Mouse (Mus musculus): ENCODE results near the gene Oasl2. TPM values are rescaled to one million over a fixed set of nuclear protein-coding genes. Genes with fewer than 3 reads are reported as not detected.
"Not testable (repeated sequence)": the region's sequence is repeated elsewhere in the genome, so short reads cannot be mapped to it uniquely, and the experiment has no call there.

The Oasl2 gene
- polyA plus RNA-seq, 1 experiment: 2.1 TPM

GRCm38 (mm10) chr5:114935838-114936237, 39.1 kb downstream of the Oasl2 start:
- H3K4me3 ChIP-seq: no peak overlapping the region
- TF ChIP-seq SRF (IDR thresholded peaks at IDR 0.05; ENCODE audit: control insufficient read depth, insufficient read length, low read depth): no peak
- TF ChIP-seq MYOD1 (IDR thresholded peaks at IDR 0.05; ENCODE audit: control insufficient read depth in 1 of 3, insufficient read length in 2 of 3, low read depth in 2 of 3): no peak
- TF ChIP-seq MYOG (IDR thresholded peaks at IDR 0.05; ENCODE audit: control insufficient read depth in 1 of 3, insufficient read depth in 1 of 3, insufficient read length in 2 of 3, low read depth in 2 of 3): no peak
- no peak for TF ChIP-seq E2F4 (IDR thresholded peaks at IDR 0.05; ENCODE audit: insufficient read depth)

GRCm38 (mm10) chr5:114941138-114941537, 44.4 kb downstream of the Oasl2 start:
- H3K4me2 ChIP-seq (ENCODE audit: low read depth): peak overlapping the region; percentile 93

More at GRCm38 (mm10) chr5:114935838-114936237, 39.1 kb downstream of the Oasl2 start:
- no peak overlapping the region for H3K4me2 ChIP-seq (ENCODE audit: low read depth)
- H3K27me3 ChIP-seq (ENCODE audit: control insufficient read depth, insufficient read depth, insufficient read length): no peaks in the 10 kb centered on the region
- H3K36me3 ChIP-seq (ENCODE audit: control insufficient read depth, insufficient read depth): no peaks in the 10 kb centered on the region
- no peak overlapping the region for H3ac ChIP-seq (ENCODE audit: control insufficient read depth, insufficient read length)
- H3K79me2 ChIP-seq (ENCODE audit: control insufficient read depth, insufficient read depth): no peaks in the 10 kb centered on the region

GRCm38 (mm10) chr5:114942074-114942765, 45.5 kb downstream of the Oasl2 start, which contains the start of gene 2210016L21Rik:
Gene 2210016L21Rik (plus strand): TSS chr5:114942158.
- H3K4me2 ChIP-seq (ENCODE audit: low read depth): peak within 1 kb of the TSS; percentile 93

More at GRCm38 (mm10) chr5:114941138-114941537, 44.4 kb downstream of the Oasl2 start:
- not testable (repeated sequence) for H3K36me3 ChIP-seq (ENCODE audit: control insufficient read depth, insufficient read depth); H3K27me3 ChIP-seq (ENCODE audit: control insufficient read depth, insufficient read depth, insufficient read length); H3ac ChIP-seq (ENCODE audit: control insufficient read depth, insufficient read length)
- H3K4me3 ChIP-seq: peak overlapping the region; percentile 66
- H3K79me2 ChIP-seq (ENCODE audit: control insufficient read depth, insufficient read depth): peaks cover 12% of the 10 kb centered on the region

GRCm38 (mm10) chr5:114942766-114943130, 46.0 kb downstream of the Oasl2 start:
- Histone ChIP-seq H3K79me2 (ENCODE audit: control insufficient read depth, insufficient read depth) (peaks cover 12% of the 10 kb centered on the region), H3K27me3 (ENCODE audit: control insufficient read depth, insufficient read depth, insufficient read length) (no peaks in the 10 kb centered on the region), H3ac (ENCODE audit: control insufficient read depth, insufficient read length) (peak overlapping the region; percentile 59), H3K4me3 (peak overlapping the region; percentile 66), H3K36me3 (ENCODE audit: control insufficient read depth, insufficient read depth) (peaks cover 5% of the 10 kb centered on the region), H3K4me2 (ENCODE audit: low read depth) (peak overlapping the region; percentile 70)
- no peak for TF ChIP-seq CEBPB (IDR thresholded peaks at IDR 0.05; ENCODE audit: insufficient read depth, poor library complexity, severe bottlenecking)
- no peak for TF ChIP-seq POLR2AphosphoS2 (IDR thresholded peaks at IDR 0.05; ENCODE audit: insufficient read length, low read depth)
- TF ChIP-seq USF1 (IDR thresholded peaks at IDR 0.05; ENCODE audit: low read depth): peak; percentile 60
- no peak for TF ChIP-seq TCF3 (IDR thresholded peaks at IDR 0.05; ENCODE audit: insufficient read length, low read depth)

More at GRCm38 (mm10) chr5:114942074-114942765, 45.5 kb downstream of the Oasl2 start, which contains the start of gene 2210016L21Rik:
- Histone ChIP-seq H3K27me3 (ENCODE audit: control insufficient read depth, insufficient read depth, insufficient read length) (no peaks in the 10 kb centered on the region), H3ac (ENCODE audit: control insufficient read depth, insufficient read length) (peak within 1 kb of the TSS; percentile 59), H3K79me2 (ENCODE audit: control insufficient read depth, insufficient read depth) (peaks cover 12% of the 10 kb centered on the region), H3K36me3 (ENCODE audit: control insufficient read depth, insufficient read depth) (peaks cover 5% of the 10 kb centered on the region), H3K4me3 (peak within 1 kb of the TSS; percentile 66)
- peak; percentile 99 for TF ChIP-seq USF1 (IDR thresholded peaks at IDR 0.05; ENCODE audit: low read depth)
- peak; percentile 88 for TF ChIP-seq POLR2A (IDR thresholded peaks at IDR 0.05; ENCODE audit: insufficient read length, low read depth)
- TF ChIP-seq CEBPB (IDR thresholded peaks at IDR 0.05; ENCODE audit: insufficient read depth, poor library complexity, severe bottlenecking): no peak
- no peak for TF ChIP-seq TCF3 (IDR thresholded peaks at IDR 0.05; ENCODE audit: insufficient read length, low read depth)
- peak; percentile 26 for TF ChIP-seq SRF (IDR thresholded peaks at IDR 0.05; ENCODE audit: control insufficient read depth, insufficient read length, low read depth)
- TF ChIP-seq REST (IDR thresholded peaks at IDR 0.05; ENCODE audit: insufficient read depth, insufficient read length): no peak
- TF ChIP-seq POLR2AphosphoS2 (IDR thresholded peaks at IDR 0.05; ENCODE audit: insufficient read length, low read depth): peak; percentile 80
- TF ChIP-seq MYOG (IDR thresholded peaks at IDR 0.05; ENCODE audit: control insufficient read depth in 1 of 3, insufficient read depth in 1 of 3, insufficient read length in 2 of 3, low read depth in 2 of 3): no peak

- no peak overlapping the region for H3K4me3 ChIP-seq
- peaks cover 5% of the 10 kb centered on the region for H3K36me3 ChIP-seq (ENCODE audit: control insufficient read depth, insufficient read depth)
- no peaks in the 10 kb centered on the region for H3K27me3 ChIP-seq (ENCODE audit: control insufficient read depth, insufficient read depth, insufficient read length)
- no peak overlapping the region for H3K4me2 ChIP-seq (ENCODE audit: low read depth)
- H3K79me2 ChIP-seq (ENCODE audit: control insufficient read depth, insufficient read depth): peaks cover 12% of the 10 kb centered on the region
- TF ChIP-seq REST (IDR thresholded peaks at IDR 0.05; ENCODE audit: insufficient read depth, insufficient read length) (no peak), USF1 (IDR thresholded peaks at IDR 0.05; ENCODE audit: low read depth) (no peak), MYOG (IDR thresholded peaks at IDR 0.05; ENCODE audit: control insufficient read depth in 1 of 3, insufficient read depth in 1 of 3, insufficient read length in 2 of 3, low read depth in 2 of 3) (no peak), TCF3 (IDR thresholded peaks at IDR 0.05; ENCODE audit: insufficient read length, low read depth) (no peak), E2F4 (IDR thresholded peaks at IDR 0.05; ENCODE audit: insufficient read depth) (no peak), MYOD1 (IDR thresholded peaks at IDR 0.05; ENCODE audit: control insufficient read depth in 1 of 3, insufficient read length in 2 of 3, low read depth in 2 of 3) (no peak), CEBPB (IDR thresholded peaks at IDR 0.05; ENCODE audit: insufficient read depth, poor library complexity, severe bottlenecking) (no peak), POLR2AphosphoS2 (IDR thresholded peaks at IDR 0.05; ENCODE audit: insufficient read length, low read depth) (no peak), MAX (IDR thresholded peaks at IDR 0.05; ENCODE audit: low read depth) (no peak), SRF (IDR thresholded peaks at IDR 0.05; ENCODE audit: control insufficient read depth, insufficient read length, low read depth) (no peak), TCF12 (IDR thresholded peaks at IDR 0.05; ENCODE audit: insufficient read depth, poor library complexity, severe bottlenecking) (no peak), POLR2A (IDR thresholded peaks at IDR 0.05; ENCODE audit: insufficient read length, low read depth) (no peak)
- H3ac ChIP-seq (ENCODE audit: control insufficient read depth, insufficient read length): no peak overlapping the region
These were observed 48.3 kb downstream of the Oasl2 start for GRCm38 (mm10) chr5:114945072-114945471.
